Mouse (Mus musculus): ENCODE data around the gene Btbd9.

The Btbd9 gene

DNA sequence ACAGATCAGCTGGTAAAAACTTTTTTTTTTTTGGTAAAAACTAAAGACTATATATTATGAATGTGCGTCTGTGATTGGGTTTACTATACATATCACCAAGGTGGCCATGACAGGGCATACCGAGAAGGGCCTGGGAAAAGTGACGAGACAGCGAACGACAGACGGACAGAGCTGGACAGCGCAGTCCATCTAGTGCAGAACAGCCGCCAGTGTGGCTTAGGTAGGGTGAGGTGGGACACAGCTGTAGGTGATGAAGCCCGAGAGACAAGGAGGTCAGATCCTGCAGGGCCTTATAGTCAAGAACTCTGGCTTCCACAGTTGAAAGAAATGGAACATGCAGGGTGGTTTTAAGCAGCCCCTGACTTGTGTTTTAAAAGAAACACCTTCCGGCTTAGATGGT lies 94.9 kb downstream of the Btbd9 start:
- DNase-seq (ENCODE audit: low read depth), result no peak

- no peak for DNase-seq (ENCODE audit: low read depth)
Measured at GRCm38 (mm10) chr17:30480381-30480780, 95.9 kb downstream of the Btbd9 start.

DNA sequence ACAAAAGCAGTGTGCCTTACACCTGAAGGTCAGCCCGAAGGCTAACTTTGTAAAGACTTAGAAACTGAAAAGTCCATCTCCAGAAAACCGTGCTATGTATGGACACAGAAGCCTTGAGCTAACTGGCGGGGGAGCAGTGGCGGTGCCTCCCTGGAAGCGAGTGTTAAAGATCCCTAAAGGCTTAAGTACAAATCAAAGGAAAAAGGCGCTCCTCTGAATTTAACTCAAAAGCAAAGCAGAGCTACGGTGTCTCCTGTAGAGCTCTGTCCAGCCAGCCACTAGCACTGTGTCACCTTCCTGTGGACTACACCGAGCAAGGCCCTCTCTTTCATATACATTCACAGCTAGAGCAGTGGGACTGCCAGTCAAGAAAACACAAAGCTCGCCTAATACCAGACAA lies 98.1 kb downstream of the Btbd9 start:
- no peak for DNase-seq (ENCODE audit: low read depth)

DNA sequence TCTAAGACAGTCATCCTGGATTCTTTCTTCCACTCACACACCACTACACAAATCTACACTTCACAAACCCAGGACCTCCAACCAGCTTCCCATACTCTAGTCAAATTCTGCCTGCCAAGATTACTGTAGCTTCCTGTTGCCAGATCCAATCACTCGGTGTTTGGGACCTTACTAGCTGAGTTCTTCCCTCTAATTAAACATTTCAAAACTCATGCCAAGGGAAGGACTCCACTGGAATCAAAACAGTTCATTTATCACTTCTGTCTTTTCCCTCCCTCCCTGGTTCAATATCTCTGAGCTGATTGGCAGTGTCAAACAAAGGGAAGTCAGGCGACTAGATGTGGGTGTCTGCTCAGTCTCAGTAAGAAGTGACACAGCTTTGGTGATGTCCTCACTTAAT lies 101.7 kb downstream of the Btbd9 start:
- no peak for DNase-seq (ENCODE audit: low read depth)

- DNase-seq (ENCODE audit: low read depth), result no peak
Measured at GRCm38 (mm10) chr17:30472776-30473175, 103.5 kb downstream of the Btbd9 start.

DNA sequence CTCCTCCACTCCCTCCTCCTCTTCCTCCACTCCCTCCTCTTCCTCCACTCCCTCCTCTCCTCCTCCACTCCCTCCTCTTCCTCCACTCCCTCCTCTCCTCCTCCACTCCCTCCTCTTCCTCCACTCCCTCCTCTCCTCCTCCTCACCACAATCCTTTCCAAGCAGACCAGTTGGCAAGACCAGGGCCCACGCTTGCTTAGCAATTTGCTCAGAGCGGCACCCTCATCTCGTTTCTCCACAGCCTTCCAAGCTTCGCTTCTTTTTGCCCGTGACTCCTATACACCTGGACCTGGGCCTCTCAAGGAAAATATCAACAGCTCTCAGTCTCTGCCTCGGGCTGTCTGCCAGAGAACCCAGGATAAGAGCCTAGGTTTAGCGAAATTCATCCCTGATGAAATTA lies 104.8 kb downstream of the Btbd9 start:
- no peak for DNase-seq (ENCODE audit: low read depth)

DNA sequence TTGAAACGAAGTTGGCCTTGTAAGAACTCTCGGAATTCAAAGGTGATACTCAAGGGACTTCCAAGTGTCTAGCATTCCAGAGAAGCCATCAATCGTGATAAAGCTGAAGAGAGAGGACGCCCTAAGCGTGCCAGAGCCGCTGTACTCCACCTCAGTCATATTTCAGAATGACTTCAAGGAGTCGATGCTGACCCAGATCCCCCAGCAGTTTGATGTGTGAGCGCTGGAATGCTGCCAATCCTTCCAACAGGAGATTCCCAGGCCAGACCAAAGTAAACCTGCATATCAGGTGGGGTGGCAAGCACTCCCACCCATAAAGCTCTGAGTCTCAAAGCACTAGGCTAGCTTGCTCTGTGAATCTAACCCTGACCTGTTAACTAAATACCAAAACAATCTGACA lies 105.5 kb downstream of the Btbd9 start:
- DNase-seq (ENCODE audit: low read depth), result no peak

DNA sequence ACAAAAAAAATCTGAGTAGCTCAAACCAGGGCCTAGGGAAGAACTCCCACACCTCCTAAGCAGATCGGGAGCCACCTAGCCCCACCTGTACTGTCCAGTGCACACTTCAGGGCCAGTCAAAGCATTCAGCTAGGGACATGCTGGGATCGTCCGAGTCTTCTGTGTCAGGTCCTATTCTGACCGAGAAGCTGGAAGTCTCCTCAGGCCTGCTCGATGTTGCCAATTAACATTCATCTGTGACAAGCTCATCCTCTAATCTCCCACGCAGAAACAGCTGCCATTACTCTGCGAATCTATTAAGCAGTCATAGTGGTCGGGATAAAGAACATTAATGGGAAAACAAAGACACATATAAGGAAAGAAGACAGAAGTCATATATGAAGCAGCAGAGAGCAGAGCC lies 106.0 kb downstream of the Btbd9 start:
- no peak for DNase-seq (ENCODE audit: low read depth)

GRCm38 (mm10) chr17:30469511-30470076 lies 106.7 kb downstream of the Btbd9 start:
- no peak for DNase-seq (ENCODE audit: low read depth)

DNA sequence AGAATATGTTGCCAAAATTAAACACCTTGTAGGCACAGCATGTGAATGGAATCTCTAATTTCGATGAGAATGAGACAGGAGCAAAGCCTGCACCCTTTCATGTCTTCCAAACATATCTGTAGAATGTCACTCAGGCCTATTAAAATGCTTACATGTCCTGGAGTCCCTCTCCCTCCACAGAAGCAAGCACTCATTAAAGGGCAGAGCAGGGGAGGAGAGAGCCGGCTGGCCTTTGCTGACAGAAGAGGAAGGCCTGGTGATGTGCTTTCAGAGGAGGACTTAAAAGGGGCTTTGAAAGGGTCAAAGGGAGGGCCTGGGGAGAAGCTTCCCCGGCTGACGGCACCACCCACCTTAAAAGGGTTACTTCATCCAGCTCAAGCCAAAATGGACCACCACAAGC lies 107.9 kb downstream of the Btbd9 start:
- no peak for DNase-seq (ENCODE audit: low read depth)

GRCm38 (mm10) chr17:30467566-30468213 lies 108.6 kb downstream of the Btbd9 start:
- DNase-seq (ENCODE audit: low read depth), result no peak

DNA sequence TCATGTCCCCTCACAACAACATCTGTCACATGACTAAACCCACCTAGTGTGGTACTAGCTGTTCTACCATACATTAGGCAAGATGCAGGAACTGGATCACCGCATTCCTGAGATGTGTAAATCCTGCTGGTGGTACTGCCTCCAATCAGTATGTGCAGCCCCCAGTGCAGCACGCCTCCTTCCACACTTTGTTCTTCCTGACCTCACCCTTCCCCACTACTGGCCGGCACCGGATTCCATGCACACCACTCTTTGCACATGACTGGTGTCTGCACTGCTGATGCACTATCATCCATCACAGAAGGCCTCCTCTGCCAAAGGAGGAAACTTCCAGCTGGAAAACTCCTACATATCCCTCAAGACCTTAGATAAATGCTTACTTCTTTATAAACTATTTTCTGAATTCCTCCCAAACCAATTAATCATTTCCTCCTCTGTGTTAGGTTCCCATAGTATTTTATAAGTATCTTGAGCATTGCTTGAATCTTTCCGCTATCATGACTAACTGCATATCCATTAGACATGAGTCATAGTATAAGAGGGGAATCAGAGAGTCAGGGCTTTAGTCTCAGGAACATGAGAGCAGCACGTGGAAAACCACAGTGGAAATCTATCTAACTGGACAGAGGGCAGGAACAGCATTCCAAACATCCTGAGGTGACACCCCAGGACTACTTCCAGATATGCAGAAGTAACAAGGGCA lies 111.1 kb downstream of the Btbd9 start:
- DNase-seq (ENCODE audit: low read depth), result no peak

GRCm38 (mm10) chr17:30464240-30464745 lies 112.0 kb downstream of the Btbd9 start:
- no peak for DNase-seq (ENCODE audit: low read depth)

GRCm38 (mm10) chr17:30460727-30461349 lies 115.5 kb downstream of the Btbd9 start:
- DNase-seq (ENCODE audit: low read depth), result no peak

GRCm38 (mm10) chr17:30459706-30460105 lies 116.6 kb downstream of the Btbd9 start:
- no peak for DNase-seq (ENCODE audit: low read depth)

DNA sequence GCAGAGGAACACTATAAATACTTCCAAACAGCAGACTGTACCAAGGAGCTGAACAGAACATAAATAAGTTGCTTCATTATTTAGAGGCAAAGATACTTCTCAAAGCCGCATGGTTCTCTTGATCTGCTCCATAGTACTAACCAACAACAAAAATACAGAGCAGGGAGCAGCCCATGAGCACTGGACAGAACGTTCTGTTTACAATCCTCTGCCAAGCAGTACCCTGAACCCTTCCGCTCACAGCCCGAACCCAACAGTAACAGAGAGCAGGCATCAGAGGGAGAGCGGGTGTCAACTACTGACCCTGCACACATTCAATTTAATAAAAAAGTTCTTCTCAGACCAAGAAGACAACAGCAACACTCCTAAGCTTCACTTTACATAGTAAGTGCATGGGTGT lies 117.4 kb downstream of the Btbd9 start:
- no peak for DNase-seq (ENCODE audit: low read depth)

GRCm38 (mm10) chr17:30458301-30458700 lies 118.0 kb downstream of the Btbd9 start:
- no peak for DNase-seq (ENCODE audit: low read depth)

GRCm38 (mm10) chr17:30457486-30457885 lies 118.8 kb downstream of the Btbd9 start:
- DNase-seq (ENCODE audit: low read depth), result no peak

- DNase-seq (ENCODE audit: low read depth), result no peak
Measured at GRCm38 (mm10) chr17:30456293-30456692, 120.0 kb downstream of the Btbd9 start.

DNA sequence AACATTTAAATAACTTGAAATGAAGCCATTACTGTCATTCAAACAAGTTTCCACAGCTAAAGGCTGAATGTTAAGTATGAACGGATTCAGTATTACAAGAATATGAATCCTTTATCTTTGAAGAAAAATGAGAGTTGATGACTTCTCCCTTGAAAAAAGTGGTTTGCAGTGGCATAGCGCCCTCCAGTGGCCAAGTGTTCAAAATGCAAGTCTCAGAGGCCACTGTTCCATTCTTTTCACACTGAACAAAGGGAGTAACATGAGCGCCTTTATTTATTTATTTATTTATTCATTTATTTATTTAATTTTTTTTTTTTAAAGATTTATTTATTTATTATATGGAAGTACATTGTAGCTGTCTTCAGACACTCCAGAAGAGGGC lies 121.4 kb downstream of the Btbd9 start:
- peak; percentile 80 for DNase-seq (ENCODE audit: low read depth)

- no peak for DNase-seq (ENCODE audit: low read depth)
Measured at GRCm38 (mm10) chr17:30454155-30454861, 122.0 kb downstream of the Btbd9 start.

DNA sequence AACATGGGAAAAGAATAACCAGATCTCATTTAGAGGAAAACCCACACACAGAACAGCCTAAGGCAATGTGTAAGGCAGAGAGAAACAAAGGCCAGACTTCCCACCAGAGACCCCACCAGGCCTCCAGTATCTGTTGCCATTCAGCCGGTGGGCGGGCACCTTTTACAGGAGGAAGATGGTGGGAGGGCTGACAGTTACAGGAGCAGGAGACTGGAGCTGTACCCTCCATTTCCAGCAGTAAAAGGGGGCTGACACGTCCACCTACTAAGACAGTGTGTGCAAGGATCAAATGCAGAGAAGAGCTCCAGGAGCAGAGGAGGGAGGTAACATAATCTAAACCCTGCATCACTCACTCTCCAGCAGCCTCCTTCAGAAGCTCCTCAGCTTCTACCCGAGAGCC lies 123.0 kb downstream of the Btbd9 start:
- DNase-seq (ENCODE audit: low read depth), result no peak

All from induced T-regulatory cell, adult 2 months (primary cell).